Mouse (Mus musculus): ENCODE results near the gene Tnik.

- TF ChIP-seq POLR2A (IDR thresholded peaks at IDR 0.05; ENCODE audit: insufficient read depth, low read depth, low read length) = no peak
- TF ChIP-seq CTCF (IDR thresholded peaks at IDR 0.05; ENCODE audit: insufficient read depth, low read depth, low read length) = no peak
These were observed 33.5 kb upstream of the Tnik start for GRCm38 (mm10) chr3:28229503-28229902.

Measured in olfactory bulb, adult 2 months (tissue).